Mouse (Mus musculus) myocyte (in vitro differentiated cells): ENCODE measurements around the gene Tfap2c.

ENCODE experiments used
- CEBPB ChIP-seq: IDR thresholded peaks from 2 replicates; pipeline ENCODE4 v1.6.1; 2011; ENCODE audit warnings: mild to moderate bottlenecking, moderate library complexity; ENCODE audit not compliant: poor library complexity, insufficient read depth, severe bottlenecking
- E2F4 ChIP-seq: IDR thresholded peaks from one replicate; pipeline ENCODE4 v1.6.1; 2011; ENCODE audit warnings: mild to moderate bottlenecking, control low read depth, moderate library complexity; ENCODE audit not compliant: insufficient read depth
- MAX ChIP-seq: IDR thresholded peaks from one replicate; pipeline ENCODE4 v1.6.1; 2011; ENCODE audit warnings: low read depth, mild to moderate bottlenecking, control low read depth
- POLR2A ChIP-seq: IDR thresholded peaks from one replicate; pipeline ENCODE4 v1.6.1; 2011; ENCODE audit warnings: low read depth, mild to moderate bottlenecking, control low read depth, moderate library complexity; ENCODE audit not compliant: insufficient read length
- POLR2AphosphoS2 ChIP-seq: IDR thresholded peaks from one replicate; pipeline ENCODE4 v1.6.1; 2011; ENCODE audit warnings: low read depth, control low read depth; ENCODE audit not compliant: insufficient read length
- SRF ChIP-seq: IDR thresholded peaks from one replicate; pipeline ENCODE4 v1.6.1; 2011; ENCODE audit warnings: low read depth; ENCODE audit not compliant: control insufficient read depth, insufficient read length
- TCF12 ChIP-seq: IDR thresholded peaks from one replicate; pipeline ENCODE4 v1.6.1; 2011; ENCODE audit warnings: mild to moderate bottlenecking, control low read depth; ENCODE audit not compliant: poor library complexity, insufficient read depth, severe bottlenecking

GRCm38 (mm10) chr2:172580536-172581265 lies 31.3 kb downstream of the Tfap2c start:
- TF ChIP-seq POLR2A (no peak), CEBPB (no peak), MAX (no peak), TCF12 (no peak), E2F4 (no peak), SRF (no peak), POLR2AphosphoS2 (no peak)
